Mouse (Mus musculus): ENCODE measurements around the gene Ppp1r27.
"Not testable (repeated sequence)": the region's sequence is repeated elsewhere in the genome, so short reads cannot be mapped to it uniquely, and the experiment has no call there.

Ppp1r27 gene

DNA sequence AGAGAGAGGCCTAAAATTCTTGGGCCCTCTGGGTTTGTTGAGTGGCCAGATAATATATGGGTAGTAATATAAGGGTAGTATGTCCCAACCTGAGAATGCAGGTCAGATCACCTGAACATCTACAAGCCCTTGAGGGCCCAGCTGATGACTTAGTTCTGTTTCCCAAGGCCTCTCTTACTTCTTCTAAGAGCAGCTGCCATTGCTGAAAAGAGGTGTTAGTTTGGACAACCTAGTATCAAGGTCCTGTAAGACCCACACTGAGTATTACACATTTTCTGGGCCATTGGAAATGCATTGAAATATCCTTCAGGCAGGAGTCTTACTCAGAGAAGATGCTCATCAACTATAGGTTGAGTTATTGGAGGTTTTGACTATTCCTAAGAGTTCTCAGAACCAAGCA is 25.0 kb upstream of the Ppp1r27 start:
- in situ Hi-C loops (cut with MboI, MseI), result no loop called here

DNA sequence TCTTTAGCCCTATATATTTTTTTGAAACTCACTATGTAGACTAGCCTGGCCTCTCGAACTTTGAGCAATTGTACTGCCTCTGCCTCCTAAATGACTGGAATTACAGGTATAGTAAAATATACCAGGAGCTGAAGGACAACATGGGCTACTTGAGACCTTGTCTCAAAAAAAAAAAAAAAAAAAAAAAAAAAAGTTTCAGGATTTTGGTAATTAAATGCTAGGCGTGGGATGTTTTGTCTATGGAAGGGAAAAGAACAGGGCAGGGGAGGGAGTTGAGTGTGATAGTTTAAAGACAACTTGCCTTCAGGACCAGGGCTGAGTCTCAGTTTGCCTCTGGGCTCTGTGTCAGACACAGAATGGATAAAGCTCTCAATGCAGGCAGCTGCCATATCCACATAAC is 24.1 kb upstream of the Ppp1r27 start:
- in situ Hi-C loops (cut with MboI, MseI), result no loop called here

DNA sequence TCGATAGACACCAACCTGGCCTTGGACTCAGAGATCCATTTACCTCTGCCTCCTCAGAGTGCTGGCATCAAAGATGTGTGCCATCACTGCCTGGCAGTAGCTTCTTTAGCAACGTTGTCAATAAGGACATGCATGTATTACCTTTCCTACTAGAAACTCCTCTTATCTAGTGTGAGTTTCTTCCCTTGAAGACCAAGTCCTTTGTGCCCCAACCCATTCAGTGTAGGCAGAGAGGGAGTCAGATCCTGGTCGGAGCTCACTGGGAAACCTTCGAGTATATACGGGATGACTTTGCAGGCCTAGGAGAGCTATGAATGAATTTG is 23.3 kb upstream of the Ppp1r27 start:
- in situ Hi-C loops (cut with MboI, MseI), result no loop called here

DNA sequence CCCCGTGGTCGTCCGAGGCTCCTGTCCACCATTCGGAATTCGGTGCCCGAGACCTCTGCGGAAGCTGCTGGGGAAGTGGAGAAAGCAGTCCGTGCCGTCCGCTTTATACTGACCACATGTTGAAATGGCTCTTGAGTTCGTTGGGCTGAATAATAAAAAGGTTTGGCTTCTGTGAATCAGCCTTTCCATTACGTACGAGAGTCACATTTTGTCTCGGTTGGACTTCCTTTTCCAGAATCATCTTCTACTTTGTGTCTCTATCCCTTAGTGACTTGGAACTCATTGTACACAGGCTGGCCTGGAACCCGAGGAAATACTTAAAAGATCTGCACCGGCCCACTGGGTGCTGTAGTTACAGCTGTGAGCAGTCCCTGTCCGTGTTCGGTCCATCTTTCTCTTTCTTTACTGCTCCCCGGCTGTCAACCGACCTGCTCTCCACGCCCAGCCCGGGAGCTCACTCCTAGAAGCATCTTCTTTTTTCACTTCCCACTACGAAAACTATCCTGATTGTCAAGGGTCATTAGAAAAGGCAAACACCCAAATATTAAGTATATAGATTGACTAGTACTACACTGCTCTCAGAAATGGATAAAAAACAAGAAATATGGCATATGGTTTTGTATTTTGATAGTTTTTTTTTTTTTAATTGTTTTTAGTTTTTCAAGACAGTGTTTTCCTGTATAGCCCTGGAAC is 22.8 kb upstream of the Ppp1r27 start:
- in situ Hi-C loops (cut with MboI, MseI), result no loop called here

DNA sequence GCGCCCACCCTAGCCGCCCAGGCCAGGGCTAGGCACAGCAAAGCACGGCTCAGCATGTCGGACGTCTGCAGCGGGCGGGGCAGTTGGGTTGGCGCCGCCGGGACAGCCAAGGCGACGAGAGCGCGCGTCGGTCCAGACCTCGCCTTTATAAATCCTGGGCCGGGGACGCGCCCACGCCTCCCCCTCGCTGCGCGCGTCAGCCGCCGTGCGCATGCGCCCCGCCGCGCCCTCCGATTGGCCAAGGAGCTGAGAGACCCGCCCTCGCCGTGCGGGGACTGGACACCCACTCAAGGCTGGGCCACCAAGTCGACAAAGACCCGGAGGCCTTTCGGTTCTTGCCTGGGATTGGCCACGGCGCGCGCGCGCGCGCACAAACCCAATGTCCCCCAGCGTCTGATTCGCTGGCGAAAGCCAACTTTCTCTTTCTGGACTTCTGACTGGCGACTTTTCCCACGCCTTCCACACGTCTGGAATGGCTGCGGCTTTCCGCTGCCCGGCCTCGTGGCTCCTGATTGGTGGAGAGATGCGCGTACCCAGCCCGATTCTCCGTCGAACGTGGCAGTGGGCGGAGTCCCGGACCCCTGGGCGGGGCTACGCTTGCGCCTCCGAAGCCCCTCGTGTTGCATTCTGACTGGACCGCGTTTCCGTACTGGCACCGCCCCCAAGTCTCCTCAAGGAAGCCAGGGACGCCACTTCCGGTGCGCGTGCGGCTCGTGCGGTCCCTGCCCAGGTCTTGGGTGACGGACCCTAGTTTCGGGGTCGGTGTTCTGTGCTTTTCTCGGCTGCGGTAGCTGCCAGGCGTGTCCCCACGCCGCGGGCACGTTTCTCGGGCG is 22.0 kb upstream of the Ppp1r27 start, which contains the start of gene P4hb:
P4hb (minus strand) TSS at position 502 of the 833 bp plus-strand sequence.
- in situ Hi-C loops (cut with MboI, MseI), result no loop called here

DNA sequence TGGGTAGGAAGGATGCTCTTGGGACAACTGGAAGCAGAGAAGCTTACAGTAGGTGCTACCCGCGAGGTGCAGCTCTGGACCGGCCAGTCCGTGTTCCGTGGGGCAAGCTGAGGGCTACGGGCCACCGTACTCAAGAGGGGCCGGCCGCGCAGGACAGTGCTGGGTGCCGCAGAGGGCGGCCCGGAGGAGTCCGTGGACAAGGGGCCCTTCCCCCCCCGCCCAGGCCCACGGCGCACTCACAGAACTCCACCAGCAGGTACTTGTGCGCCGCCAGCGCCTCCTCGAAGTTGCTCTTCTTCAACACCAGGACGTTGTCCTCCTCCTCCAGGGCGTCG is 21.5 kb upstream of the Ppp1r27 start:
- in situ Hi-C loops (cut with MboI, MseI), result no loop called here

DNA sequence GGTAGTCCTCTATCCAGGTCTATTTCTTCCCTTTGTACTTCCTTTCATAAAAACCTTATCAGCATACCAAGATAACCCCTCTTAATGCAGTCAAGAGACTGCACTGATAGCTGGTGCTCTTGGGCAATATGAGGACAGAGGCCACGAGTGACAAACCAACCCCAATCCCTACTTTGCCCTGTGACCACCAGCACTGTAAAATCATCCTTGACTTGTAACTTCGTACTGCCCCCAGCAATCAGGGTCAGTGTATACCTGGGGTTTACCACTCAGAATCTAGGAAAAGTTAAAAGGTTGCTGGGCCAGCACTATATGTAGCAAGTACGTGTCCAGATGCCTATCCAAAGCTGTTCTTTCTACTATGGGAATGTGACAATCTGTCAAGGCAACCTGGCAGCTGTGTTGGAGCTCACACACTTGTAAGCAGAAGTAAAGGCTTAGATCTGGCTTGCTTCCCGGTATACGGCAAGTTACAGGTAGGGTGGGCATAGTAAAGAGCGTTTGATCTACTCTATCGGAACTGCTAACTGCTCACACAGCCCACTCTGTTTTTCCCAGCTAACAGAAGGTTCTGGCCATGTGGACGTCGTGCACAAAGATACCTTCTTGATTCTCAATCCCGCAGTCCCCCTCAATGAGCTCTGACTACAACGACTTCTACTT is 21.0 kb upstream of the Ppp1r27 start:
- in situ Hi-C loops (cut with MboI, MseI), result no loop called here

DNA sequence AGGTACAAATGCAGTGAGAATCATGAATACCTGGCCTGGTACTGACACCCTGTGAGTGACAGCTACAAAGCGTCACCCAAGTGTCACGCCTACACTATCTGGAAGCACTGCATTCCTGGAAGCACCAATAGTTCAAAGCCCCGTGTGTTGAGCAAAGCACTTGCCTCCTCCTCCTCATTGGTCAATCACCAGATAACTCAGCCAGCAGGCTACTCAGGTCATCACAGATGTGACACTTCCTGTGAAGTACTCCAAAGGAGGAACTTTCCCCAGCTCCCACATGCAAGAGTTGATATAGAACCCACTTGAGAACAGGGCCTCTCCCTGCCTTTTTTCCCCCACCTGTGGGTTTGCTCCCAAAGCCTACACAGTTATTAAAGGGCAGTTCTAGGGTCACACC is 20.2 kb upstream of the Ppp1r27 start:
- in situ Hi-C loops (cut with MboI, MseI), result no loop called here

DNA sequence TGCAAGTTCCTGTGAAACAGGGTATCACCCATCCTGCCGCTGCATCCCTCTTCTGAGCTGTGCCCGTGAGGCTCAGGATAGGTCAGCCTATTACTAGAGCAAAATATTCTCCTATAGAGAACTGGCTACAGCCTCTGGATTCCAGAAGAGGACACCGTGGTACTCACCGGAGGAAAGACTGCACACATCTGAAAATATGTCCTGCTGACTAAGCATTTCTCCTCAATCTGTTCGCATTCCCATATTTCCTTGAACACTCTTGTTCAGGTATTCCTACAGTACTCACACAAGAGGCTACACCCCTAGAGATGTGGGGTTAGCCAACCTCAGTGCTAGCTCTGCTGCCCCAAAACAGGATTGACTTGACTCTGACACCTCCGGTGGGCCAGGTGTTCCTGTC is 17.4 kb upstream of the Ppp1r27 start:
- in situ Hi-C loops (cut with MboI, MseI), result no loop called here

DNA sequence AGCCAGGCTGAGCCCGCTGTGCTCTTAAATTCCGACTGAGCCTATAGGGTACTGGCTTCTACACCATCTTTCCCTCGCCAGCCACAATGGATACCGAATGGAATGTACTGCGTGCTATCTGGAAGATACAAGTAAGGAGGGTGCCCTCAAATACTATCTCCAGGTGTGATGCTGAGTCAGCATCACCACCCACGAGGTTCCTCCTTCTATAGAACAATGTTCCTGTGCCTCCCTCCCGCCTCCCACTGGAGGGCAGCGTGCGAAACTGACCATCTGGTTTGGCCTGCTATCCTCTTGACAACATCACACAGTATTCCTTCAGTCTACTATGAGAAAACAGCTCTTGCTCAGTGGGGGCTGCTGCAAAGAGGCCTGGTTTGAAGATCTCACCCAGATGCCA is 14.2 kb upstream of the Ppp1r27 start:
- in situ Hi-C loops (cut with MboI, MseI), result no loop called here

DNA sequence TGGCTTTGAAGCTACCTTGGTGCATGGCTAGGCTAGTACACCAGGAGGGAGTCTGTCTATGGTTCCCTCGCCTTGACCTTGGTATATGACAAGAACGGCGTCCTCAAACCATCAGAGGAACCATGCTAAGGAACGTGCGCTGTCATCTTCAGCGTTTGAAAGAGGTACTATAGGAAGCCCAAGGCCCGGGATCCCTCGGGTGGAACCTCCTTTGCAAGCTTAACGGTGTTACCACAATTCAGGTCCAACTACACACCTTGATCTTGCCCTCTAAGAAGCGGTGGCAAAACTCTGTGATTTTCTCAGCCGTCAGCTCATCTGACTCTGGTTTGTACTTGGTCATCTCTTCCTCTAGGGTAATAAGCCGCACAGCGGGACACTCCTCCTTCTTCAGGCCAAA is 12.0 kb upstream of the Ppp1r27 start:
- in situ Hi-C loops (cut with MboI, MseI), result no loop called here

DNA sequence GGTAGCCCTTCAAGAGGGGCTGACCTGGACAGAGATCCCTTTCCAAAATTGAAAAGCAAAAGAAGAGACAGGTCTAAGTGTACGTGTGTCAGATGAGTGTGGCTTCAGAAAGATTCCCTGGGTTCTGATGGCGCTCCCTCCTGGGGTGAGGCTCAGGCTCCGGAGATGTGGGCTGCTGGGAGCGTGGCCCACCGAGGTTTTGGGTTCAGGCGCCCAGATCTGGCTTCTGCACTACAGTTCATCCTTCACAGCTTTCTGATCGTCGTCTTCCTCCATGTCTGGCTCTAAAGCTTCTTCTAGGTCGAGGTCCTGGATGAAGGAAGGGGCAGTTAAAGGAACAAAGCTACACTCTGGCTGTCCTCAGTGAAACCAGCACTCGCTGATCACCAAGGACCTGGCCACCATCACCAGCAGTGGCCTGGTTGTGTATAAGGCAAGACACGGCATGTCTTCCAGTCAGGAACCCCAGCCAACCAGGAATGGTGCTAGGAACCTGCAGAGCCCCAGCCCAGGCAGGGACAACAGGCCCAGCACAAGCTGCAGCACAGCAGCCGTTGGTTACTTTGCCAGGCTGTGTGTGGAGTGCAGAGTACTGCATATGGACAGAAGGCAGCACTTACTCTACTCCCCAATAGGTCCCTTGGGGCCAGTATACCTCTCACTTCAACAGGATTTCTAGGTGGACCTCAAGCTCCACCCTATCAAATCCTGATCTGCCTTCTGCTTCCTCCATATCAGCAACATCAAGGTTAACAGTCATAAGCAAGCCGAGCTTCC is 10.2 kb upstream of the Ppp1r27 start:
- in situ Hi-C loops (cut with MboI, MseI), result no loop called here

DNA sequence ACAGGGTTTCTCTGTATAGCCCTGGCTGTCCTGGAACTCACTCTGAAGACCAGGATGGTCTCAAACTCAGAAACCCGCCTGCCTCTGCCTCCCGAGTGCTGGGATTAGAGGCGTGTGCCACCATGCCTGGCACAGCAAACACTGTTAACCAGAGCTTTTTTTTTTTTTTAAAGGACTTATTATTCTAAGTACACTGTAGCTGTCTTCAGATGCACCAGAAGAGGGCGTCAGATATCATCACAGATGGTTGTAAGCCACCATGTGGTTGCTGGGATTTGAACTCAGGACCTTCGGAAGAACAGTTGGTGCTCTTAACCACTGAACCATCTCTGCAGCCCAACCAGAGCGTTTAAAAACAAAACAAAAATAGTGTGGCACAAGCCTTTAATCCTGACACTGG is 7.9 kb upstream of the Ppp1r27 start:
- in situ Hi-C loops (cut with MboI, MseI), result not testable (repeated sequence)

DNA sequence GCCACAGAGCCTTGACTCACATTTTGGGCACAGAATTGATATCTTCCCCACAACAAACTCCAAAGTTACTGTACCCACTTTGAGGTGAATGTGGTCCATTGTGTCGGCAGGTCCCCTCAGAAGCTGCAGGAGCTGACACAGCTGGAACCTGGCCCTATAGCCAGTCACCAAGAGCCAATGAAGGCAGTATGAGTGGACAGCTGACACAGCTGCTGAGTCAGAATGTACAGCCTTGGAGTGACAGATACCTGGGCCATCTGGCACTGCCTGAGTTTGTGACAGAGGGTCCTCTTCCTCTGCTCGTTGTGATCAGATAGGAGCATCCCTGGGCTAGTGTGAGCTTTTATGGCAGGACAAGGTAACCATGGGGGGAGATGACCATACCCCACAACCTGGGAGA is 4.3 kb upstream of the Ppp1r27 start:
- in situ Hi-C loops (cut with MboI, MseI), result no loop called here

DNA sequence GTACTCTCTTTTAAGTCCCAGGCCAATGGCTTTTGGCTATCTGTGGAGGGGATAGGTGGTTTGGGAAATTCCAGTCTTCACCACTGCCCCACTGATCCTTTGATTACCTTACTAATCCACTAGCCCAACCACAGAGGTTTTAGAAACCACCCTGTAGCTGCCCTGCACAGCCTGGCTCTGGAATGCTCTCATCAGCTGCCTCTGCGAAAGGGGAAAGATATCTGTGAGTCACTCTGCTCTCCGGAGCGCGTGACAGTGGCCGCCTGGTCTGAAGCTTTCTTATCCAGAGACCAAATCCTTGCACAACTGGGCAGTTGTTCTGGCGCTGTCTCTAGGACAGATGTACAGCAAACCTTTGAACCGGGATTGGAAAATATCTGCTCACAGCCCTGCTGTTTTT is 3.9 kb upstream of the Ppp1r27 start:
- in situ Hi-C loops (cut with MboI, MseI), result no loop called here

DNA sequence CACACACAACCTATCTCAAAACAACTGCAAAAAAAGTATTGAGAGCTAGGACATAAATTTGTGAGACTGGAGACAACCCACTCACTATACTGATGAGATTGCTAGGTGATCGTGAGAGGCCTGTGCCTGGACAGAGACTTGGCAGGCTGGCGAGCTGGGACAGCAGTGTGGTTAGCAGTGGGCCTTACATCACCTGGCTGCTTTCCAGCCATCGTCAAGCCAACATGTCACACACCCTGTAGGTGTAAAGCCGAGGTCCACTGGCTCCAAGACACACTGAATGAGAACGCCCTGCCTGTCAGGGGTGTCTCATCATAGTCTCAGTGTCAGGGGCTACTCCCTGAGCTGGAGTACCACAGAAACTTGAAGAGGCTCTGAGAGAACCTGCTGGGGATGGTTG is 1.8 kb upstream of the Ppp1r27 start:
- in situ Hi-C loops (cut with MboI, MseI), result no loop called here

DNA sequence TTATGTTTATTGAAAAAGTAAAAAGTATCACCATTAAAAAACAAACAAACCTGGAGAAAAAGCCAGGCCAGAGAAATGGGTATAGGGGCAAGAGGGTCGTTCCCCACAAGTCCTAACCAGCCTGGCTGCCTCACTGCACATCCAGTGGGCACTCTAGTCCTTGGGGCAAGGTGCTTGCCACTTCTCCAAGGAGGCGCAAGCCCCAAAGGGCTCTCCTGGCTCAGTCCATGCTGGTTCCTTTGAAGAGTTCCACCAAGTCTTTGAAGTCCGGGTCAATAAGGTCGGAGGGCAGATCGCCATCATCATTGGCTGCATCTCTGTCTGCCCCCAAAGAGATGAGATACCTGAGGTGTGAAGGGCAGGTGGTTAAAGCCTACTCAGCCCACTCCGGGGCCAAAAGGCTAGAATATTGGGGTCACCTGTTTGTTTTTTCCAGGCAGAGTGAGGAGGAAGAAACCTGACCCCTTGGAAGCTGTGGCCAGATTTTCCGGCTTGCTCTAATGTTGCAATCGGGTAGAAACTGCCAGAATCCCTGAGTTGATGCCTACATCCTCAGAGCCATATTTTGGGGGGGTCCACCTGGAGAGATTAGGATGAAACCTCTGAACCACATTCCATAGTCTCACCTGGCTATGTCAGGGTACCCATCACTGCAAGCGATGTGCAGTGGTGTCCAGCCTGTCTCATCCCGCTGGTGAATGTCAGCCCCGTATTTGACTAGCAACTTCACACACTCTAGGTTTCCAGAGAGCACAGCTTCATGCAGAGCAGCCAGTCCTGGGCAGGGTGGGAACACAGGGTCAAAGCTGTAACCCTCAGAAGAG is 734 bp downstream of the Ppp1r27 start:
- in situ Hi-C loops (cut with MboI, MseI), result no loop called here

DNA sequence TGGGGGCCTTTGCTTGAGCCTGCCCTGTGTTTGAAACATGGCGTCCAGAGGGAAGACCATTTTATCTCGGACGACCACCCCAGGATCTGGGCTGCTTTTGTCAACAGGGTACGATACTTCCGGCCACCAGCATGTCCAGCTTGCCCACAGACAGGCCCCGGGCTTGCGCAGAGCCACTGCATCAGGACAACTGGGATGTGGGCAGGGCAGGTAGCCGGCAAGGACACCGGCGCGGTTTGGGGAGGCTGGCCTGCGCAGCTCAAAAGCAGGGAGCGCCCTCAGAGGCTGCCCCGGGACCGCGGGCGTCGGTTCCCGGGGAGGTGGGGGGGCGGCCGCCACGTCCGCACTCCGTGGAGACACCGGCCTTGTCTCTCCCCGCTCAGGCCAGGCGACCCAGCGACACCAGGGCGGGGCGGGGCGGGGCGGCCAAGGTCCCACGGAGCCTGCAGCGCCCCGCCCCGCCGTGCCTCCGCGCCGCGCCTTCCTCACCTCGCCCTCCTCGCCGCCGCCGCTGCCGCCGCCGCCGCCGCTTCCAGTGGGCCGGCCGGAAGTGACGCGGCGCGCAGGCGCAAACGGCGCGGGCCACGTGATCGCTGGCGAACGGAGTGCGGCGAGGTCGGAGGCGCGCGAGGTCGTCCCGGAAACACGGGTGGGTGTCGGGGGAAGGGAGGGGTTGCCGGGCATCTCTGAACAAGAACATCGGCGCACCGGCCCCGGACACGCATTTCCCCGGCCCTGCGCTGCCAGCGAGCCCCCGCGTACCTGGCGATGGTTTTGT is 1.6 kb downstream of the Ppp1r27 start, which contains the start of gene Mcrip1:
Mcrip1 (minus strand) TSS at position 560 of the 778 bp plus-strand sequence.
- in situ Hi-C loops (cut with MboI, MseI), result no loop called here

DNA sequence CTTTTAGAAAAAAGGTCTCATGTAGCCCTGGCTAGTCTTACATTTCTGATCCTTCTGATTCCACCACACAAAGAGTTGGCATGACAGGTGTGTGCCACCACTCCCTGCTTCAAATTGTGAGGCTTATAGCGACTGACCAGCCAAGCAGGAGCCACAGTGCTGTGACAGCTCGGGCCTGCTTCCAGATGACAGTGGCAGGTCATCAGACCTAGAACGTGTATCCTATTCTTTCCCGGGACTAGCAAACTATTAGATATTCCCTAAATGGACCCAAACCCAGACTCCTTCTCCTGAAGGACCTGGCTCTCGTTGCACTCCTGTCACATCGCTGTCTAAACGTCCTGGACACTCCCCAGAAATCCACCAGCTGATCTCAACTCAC is 2.2 kb downstream of the Ppp1r27 start:
- in situ Hi-C loops (cut with MboI, MseI), result no loop called here

DNA sequence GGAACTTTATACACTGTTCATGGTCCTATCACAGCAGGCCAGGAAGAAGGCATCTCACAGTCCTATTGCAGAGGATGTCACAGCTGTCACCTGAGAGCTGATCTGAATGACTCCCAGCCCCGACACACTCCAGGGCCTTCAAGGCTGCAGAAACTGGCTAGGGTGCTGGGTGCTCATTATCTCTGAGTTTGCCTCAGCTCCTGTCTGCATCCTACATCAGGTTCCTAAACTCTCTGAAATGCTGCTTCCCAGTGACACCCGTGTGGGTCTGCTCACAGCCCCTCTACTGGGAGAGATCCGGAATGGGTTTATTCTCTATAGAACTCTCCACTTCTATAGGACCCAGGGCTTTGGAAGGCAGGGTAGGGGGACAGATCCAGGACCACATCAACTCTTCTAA is 2.7 kb downstream of the Ppp1r27 start:
- in situ Hi-C loops (cut with MboI, MseI), result no loop called here

DNA sequence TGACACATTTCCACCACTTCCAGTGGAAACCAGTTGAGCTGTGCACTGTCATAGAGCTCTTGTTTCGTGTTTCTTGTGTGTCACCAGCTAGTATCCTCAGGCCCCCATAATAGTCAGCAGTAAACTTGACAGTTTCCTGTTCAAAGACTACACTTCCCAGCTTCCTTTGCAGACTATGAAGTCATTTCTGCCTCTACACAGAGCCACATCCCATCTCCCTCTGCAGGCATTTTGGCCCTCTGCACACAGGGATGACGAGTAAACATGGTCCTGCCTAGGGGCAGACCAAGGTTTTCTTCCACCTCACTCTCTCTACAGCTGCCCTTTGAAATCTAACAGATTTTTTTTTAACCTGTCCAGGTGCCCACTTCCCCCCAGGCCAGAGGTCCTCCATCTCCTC is 3.5 kb downstream of the Ppp1r27 start:
- in situ Hi-C loops (cut with MboI, MseI), result no loop called here
